Mouse (Mus musculus) neural tube, embryonic 15.5 days (tissue): ENCODE measurements around the gene Upb1. TPM values are rescaled to one million over a fixed set of nuclear protein-coding genes. Genes with fewer than 3 reads are reported as not detected.
A peak's percentile ranks its signal among the peaks of the same experiment; 100 is the strongest.
"Not testable (repeated sequence)": the region's sequence is repeated elsewhere in the genome, so short reads cannot be mapped to it uniquely, and the experiment has no call there.

ENCODE experiments used
- ATAC-seq: fragments of 200-750 bp; cut with Nextera tagmentation; 2 replicates; pipeline ENCODE4 v1.8.0; 2017; ENCODE audit warnings: mild to moderate bottlenecking, moderate TSS enrichment, moderate library complexity; ENCODE audit not compliant: low FRiP score
- H3K27ac ChIP-seq: fragments of 300-500 bp; sonication (generic); replicated peaks from 2 replicates; pipeline ENCODE4 v1.5.1; 2015; ENCODE audit warnings: mild to moderate bottlenecking, inconsistent platforms
- H3K27me3 ChIP-seq: fragments of 300-500 bp; sonication (generic); replicated peaks from 2 replicates; pipeline ENCODE4 v1.6.1; 2015; ENCODE audit warnings: inconsistent platforms
- H3K36me3 ChIP-seq: fragments of 300-500 bp; sonication (generic); 2 replicates; pipeline ENCODE4 v1.6.1; 2015; ENCODE audit warnings: inconsistent platforms
- H3K4me1 ChIP-seq: fragments of 300-500 bp; sonication (generic); 2 replicates; pipeline ENCODE4 v1.6.1; 2015; ENCODE audit warnings: inconsistent platforms
- H3K4me2 ChIP-seq: fragments of 300-500 bp; sonication (generic); 2 replicates; pipeline ENCODE4 v1.6.1; 2015; ENCODE audit warnings: inconsistent platforms, mild to moderate bottlenecking, moderate library complexity
- H3K4me3 ChIP-seq: fragments of 300-500 bp; sonication (generic); replicated peaks from 2 replicates; pipeline ENCODE4 v1.5.1; 2015; ENCODE audit warnings: mild to moderate bottlenecking, inconsistent platforms
- H3K9ac ChIP-seq: fragments of 300-500 bp; sonication (generic); replicated peaks from 2 replicates; pipeline ENCODE4 v1.6.1; 2015; ENCODE audit warnings: mild to moderate bottlenecking, inconsistent platforms
- H3K9me3 ChIP-seq: fragments of 300-500 bp; sonication (generic); replicated peaks from 2 replicates; pipeline ENCODE4 v1.6.1; 2016; ENCODE audit warnings: inconsistent platforms
- WGBS: fragments of 180-500 bp; shearing (Covaris S2); methylation state at CpG from one replicate; pipeline ENCODE4 v1.1.7; 2015; ENCODE audit warnings: mixed read lengths; 5-methylcytosine and 5-hydroxymethylcytosine counted together
- polyA plus RNA-seq: library from polyadenylated mRNA; unstranded; fragments of >200 nt; fragmentation: Nextera tagmentation; extraction: Ambion mirVana; gene quantifications from 2 replicates; pipeline ENCODE4 v1.2.1, GENCODE M21; 2015

Gene Upb1
- 0.23 and 0.51 TPM in 2 replicates for polyA plus RNA-seq

- no peak for ATAC-seq
- Histone ChIP-seq H3K4me3 (no peak within 1 kb of the TSS), H3K27me3 (no peaks in the 10 kb centered on the region), H3K9me3 (no peaks in the 10 kb centered on the region), H3K27ac (no peak within 1 kb of the TSS), H3K4me2 (no peak within 1 kb of the TSS), H3K36me3 (no peaks in the 10 kb centered on the region), H3K9ac (no peak within 1 kb of the TSS), H3K4me1 (0 out of 2 replicates have a peak, but pooled peaks cover 5% of the 10 kb centered on the region)
- WGBS = 80% methylated on average over 4 of the region's 4 CpGs
Observed at GRCm38 (mm10) chr10:75400958-75401357, at the start of gene Upb1. Upb1 (plus strand) TSS chr10:75401115.

DNA sequence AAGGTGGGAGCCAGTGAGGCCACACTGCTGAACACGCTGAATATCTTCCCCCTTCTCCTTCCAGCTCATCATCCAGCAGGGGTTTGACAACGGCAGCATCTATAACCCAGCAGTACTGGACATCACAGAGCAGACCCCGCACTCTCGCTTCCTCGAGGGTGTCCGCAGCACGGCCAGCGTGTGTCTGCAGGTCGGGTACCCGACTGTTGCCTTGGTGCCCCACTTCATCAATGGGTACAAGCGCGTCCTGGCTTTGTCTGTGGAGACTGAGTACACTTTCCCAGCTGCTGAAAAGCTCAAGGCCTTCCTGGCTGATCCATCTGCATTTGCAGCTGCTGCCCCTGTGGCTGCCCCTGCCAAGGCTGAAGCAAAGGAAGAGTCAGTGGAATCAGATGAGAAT, 48.4 kb upstream of the Upb1 start:
- Histone ChIP-seq H3K9ac (no peak overlapping the region), H3K4me1 (no peaks in the 10 kb centered on the region), H3K4me3 (no peak overlapping the region), H3K27me3 (no peaks in the 10 kb centered on the region), H3K36me3 (no peaks in the 10 kb centered on the region), H3K9me3 (no peaks in the 10 kb centered on the region), H3K4me2 (no peak overlapping the region), H3K27ac (no peak overlapping the region)
- 93% methylated on average over 12 of the region's 12 CpGs for WGBS
- no peak for ATAC-seq

GRCm38 (mm10) chr10:75353838-75354241, 47.1 kb upstream of the Upb1 start:
- not testable (repeated sequence) for H3K27ac ChIP-seq, H3K9me3 ChIP-seq, H3K4me2 ChIP-seq, ATAC-seq, H3K9ac ChIP-seq, H3K27me3 ChIP-seq, H3K4me1 ChIP-seq, H3K4me3 ChIP-seq, H3K36me3 ChIP-seq
- 75% methylated on average over 9 of the region's 9 CpGs for WGBS

DNA sequence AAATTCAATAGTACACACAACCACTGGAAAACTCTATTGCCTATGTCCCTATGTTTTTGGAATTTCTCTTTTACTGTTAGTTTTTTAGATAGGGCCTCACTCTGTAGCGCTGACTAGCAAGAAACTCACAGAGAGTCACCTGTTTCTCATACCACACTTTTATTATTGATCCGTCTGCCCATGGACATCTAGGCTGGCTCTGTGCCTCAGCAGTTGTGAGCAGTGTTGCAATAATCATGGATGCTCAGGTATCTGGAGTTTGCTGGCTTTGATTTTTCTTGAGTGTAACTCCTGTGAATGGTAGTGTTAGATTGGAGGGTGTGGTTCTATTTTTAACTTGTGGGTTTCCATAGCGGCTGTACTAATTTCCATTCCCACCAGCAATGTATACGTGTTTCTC, 45.6 kb upstream of the Upb1 start:
- H3K4me1 ChIP-seq = no peaks in the 10 kb centered on the region
- H3K4me3 ChIP-seq = no peak overlapping the region
- WGBS = 86% methylated on average over 4 of the region's 4 CpGs
- H3K9me3 ChIP-seq = no peaks in the 10 kb centered on the region
- H3K9ac ChIP-seq = no peak overlapping the region
- H3K36me3 ChIP-seq = no peaks in the 10 kb centered on the region
- no peak for ATAC-seq
- no peaks in the 10 kb centered on the region for H3K27me3 ChIP-seq
- H3K4me2 ChIP-seq = no peak overlapping the region
- H3K27ac ChIP-seq = no peak overlapping the region

DNA sequence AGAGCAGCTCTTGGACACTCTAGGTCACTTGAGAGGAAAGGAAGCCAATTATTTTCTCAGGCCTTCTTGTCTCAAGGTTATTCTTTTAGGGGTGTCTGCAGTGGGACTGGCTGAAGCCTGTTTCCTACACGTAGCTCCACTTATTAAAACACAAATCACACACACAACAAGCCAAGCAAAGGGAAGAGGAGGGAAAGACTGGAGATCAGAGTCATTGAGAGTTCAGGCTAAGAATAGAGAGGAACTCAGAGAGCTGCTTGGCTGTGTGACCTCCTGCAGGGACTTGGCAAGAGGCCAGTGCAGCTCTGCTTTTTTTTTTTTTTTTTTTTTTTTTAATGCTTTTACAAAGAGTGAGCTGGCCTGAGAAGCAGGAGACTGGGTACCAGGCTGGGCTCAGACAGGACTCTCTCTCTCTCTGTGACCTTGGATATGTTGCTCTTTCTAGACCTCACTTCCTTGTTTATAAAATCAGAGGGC, 36.7 kb upstream of the Upb1 start:
- Histone ChIP-seq H3K4me1 (peaks cover 14% of the 10 kb centered on the region), H3K27ac (peak overlapping the region; percentile 56)
- not testable (repeated sequence) for H3K4me2 ChIP-seq, H3K27me3 ChIP-seq, H3K9ac ChIP-seq, H3K9me3 ChIP-seq, H3K36me3 ChIP-seq, H3K4me3 ChIP-seq
- 8% methylated on average over 1 of the region's 1 CpGs for WGBS
- ATAC-seq = peak; percentile 81

DNA sequence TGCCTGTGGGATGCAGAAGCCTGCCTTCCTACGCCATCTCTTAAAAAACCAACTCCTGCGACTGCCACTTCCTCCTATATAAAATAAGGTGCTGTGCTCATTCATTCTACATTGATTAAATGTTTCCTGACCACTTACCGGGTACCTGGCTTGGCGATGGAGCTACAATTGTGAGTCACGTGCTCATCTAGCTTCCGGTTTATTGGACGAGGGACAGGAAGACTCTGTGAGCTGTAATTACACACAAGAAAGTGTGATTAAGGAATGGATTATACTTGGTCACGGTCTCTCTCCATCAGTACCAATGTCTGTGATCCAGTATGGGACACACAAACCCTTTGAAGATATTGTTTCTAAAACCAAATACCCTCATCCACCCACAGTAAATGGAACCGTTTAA, 36.1 kb upstream of the Upb1 start:
- Histone ChIP-seq H3K27ac (peak overlapping the region; percentile 56; the same call in 1 of the 2 replicates), H3K4me3 (no peak overlapping the region), H3K9ac (no peak overlapping the region), H3K4me2 (no peak overlapping the region), H3K36me3 (no peaks in the 10 kb centered on the region), H3K9me3 (no peaks in the 10 kb centered on the region), H3K4me1 (peaks cover 14% of the 10 kb centered on the region), H3K27me3 (no peaks in the 10 kb centered on the region)
- no peak for ATAC-seq
- 77% methylated on average over 9 of the region's 9 CpGs for WGBS

GRCm38 (mm10) chr10:75365231-75365633, 35.7 kb upstream of the Upb1 start:
- Histone ChIP-seq H3K4me1 (peaks cover 14% of the 10 kb centered on the region), H3K9ac (no peak overlapping the region), H3K4me3 (no peak overlapping the region), H3K27ac (no peak overlapping the region), H3K27me3 (no peaks in the 10 kb centered on the region), H3K9me3 (no peaks in the 10 kb centered on the region), H3K4me2 (peak overlapping the region; percentile 15; the same call in 1 of the 2 replicates), H3K36me3 (no peaks in the 10 kb centered on the region)
- no peak for ATAC-seq
- WGBS = 53% methylated on average over 6 of the region's 6 CpGs

- not testable (repeated sequence) for H3K4me1 ChIP-seq, H3K4me2 ChIP-seq, H3K4me3 ChIP-seq, H3K27ac ChIP-seq, H3K9me3 ChIP-seq, ATAC-seq, H3K9ac ChIP-seq, H3K27me3 ChIP-seq, H3K36me3 ChIP-seq
- WGBS = 74% methylated on average over 15 of the region's 19 CpGs
Observed at GRCm38 (mm10) chr10:75373655-75374351, 27.1 kb upstream of the Upb1 start.

DNA sequence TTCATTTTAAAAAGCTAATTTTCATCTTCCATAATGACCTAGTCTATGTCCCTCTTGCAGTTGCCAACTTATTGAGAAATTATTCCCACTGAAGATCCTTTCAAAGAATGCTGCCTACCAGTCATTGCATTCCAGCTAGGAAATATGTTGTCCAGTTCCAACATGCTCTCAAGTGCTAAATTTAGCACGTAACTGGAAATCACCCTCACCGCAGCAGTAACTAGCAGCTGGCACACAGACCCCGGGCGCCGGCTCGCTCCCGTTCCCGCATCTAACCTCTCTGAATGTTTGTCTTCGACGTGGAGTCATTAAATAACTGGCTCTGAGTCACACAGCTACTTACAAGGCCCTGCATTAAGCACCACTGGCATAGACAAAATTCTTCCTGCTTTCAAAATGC, 22.2 kb upstream of the Upb1 start:
- no peaks in the 10 kb centered on the region for H3K4me1 ChIP-seq
- ATAC-seq = no peak
- no peak overlapping the region for H3K9ac ChIP-seq
- no peak overlapping the region for H3K4me2 ChIP-seq
- H3K9me3 ChIP-seq = no peaks in the 10 kb centered on the region
- H3K27me3 ChIP-seq = no peaks in the 10 kb centered on the region
- H3K27ac ChIP-seq = no peak overlapping the region
- H3K4me3 ChIP-seq = no peak overlapping the region
- H3K36me3 ChIP-seq = no peaks in the 10 kb centered on the region
- WGBS = 80% methylated on average over 10 of the region's 10 CpGs

DNA sequence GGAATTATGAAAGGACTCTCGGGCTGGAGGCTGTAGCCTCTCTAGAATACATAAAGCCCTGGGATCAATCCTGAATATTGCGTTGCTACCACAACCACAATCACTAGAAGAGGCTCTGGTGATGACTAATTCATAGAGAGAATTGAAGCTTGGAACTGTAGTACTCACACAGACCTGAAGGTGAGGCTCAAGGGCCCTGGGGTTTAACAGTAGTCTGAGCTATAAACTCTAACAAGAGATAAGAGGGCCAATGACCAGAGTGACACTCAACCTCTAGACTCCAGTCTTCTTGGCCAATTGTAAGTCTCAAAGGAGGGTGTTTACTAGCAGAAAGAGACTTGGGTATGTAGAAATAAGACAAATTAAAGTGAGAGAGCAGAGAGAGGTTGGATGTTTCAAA, 10.8 kb upstream of the Upb1 start:
- H3K36me3 ChIP-seq = no peaks in the 10 kb centered on the region

GRCm38 (mm10) chr10:75390832-75391231, 10.1 kb upstream of the Upb1 start:
- no peak overlapping the region for H3K4me3 ChIP-seq
- no peak overlapping the region for H3K9ac ChIP-seq
- no peaks in the 10 kb centered on the region for H3K27me3 ChIP-seq
- WGBS = 90% methylated on average over 4 of the region's 4 CpGs
- no peaks in the 10 kb centered on the region for H3K4me1 ChIP-seq
- no peak overlapping the region for H3K4me2 ChIP-seq
- ATAC-seq = no peak
- H3K9me3 ChIP-seq = no peaks in the 10 kb centered on the region
- no peaks in the 10 kb centered on the region for H3K36me3 ChIP-seq
- H3K27ac ChIP-seq = no peak overlapping the region

More for the DNA sequence above, 10.8 kb upstream of the Upb1 start:
- H3K4me1 ChIP-seq = no peaks in the 10 kb centered on the region
- no peak for ATAC-seq
- no peak overlapping the region for H3K27ac ChIP-seq
- no peak overlapping the region for H3K4me2 ChIP-seq
- no peaks in the 10 kb centered on the region for H3K9me3 ChIP-seq
- no peaks in the 10 kb centered on the region for H3K27me3 ChIP-seq
- no peak overlapping the region for H3K9ac ChIP-seq
- 90% methylated on average over 2 of the region's 2 CpGs for WGBS
- H3K4me3 ChIP-seq = no peak overlapping the region

DNA sequence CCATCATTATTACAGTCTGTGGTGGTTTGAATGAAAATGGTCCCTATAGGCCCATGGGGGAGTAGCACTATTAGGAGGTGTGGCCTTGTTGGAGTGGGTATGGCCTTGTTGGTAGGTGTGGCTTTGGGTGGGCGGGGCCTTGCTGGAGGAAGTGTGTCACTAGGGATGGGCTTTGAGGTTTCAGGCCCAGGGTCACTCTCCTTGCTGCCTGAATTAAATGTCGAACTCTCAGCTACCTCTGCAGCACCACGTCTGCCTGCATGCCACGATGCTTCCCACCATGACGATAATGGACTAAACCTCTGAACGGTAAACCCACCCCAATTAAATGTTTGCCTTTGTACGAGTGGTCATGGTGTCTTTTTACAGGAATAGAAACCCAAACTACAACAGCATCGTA, 6.1 kb upstream of the Upb1 start:
- Histone ChIP-seq H3K9me3 (no peaks in the 10 kb centered on the region), H3K4me3 (no peak overlapping the region), H3K27me3 (no peaks in the 10 kb centered on the region), H3K4me2 (no peak overlapping the region), H3K9ac (no peak overlapping the region), H3K27ac (no peak overlapping the region), H3K36me3 (no peaks in the 10 kb centered on the region), H3K4me1 (0 out of 2 replicates have a peak, but pooled peaks cover 5% of the 10 kb centered on the region)
- ATAC-seq = no peak
- 88% methylated on average over 8 of the region's 8 CpGs for WGBS
